Comparison of ENCODE assay signal across 8 mouse cellular contexts in the genomic region with DNA sequence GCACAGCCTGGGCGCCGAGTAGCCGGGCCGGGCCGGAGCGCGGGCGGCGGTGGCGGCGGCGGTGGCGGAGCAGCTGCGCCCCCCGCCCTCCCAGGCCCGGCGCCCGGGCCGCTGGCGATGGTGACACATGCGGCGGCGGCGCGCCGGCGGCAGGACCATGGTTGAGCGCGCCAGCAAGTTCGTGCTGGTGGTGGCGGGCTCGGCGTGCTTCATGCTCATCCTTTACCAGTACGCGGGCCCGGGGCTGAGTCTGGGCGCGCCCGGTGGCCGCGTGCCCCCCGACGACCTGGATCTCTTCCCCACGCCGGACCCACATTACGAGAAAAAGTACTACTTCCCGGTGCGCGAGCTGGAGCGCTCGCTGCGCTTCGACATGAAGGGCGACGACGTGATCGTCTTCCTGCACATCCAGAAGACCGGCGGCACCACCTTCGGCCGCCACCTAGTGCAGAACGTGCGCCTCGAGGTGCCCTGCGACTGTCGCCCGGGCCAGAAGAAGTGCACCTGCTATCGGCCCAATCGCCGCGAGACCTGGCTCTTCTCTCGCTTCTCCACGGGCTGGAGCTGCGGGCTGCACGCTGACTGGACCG. TPM values are rescaled to one million over a fixed set of nuclear protein-coding genes. Genes with fewer than 3 reads are reported as not detected.
A peak's percentile ranks its signal among the peaks of the same experiment; 100 is the strongest.
DNase-seq lines count a peak whose midpoint lies in the region; ATAC-seq and TF ChIP-seq lines count a peak whose summit lies in the region.

No protein-coding gene starts in this region.

- TF ChIP-seq POLR2A in brain, embryonic 14.5 days (IDR thresholded peaks at IDR 0.05; ENCODE audit: borderline replicate concordance, extremely low read depth, insufficient read depth, insufficient read length, poor library complexity, severe bottlenecking), result no peak

- H3K27me3 ChIP-seq in heart, embryonic 10.5 days (ENCODE audit: insufficient read depth, poor library complexity, severe bottlenecking), result peaks cover 8% of the 10 kb centered on the region; the same call in 1 of the 2 replicates
- H3K27me3 ChIP-seq in forebrain, embryonic 16.5 days (replicated peaks; ENCODE audit: control insufficient read depth, insufficient read depth, low read length), result no peaks in the 10 kb centered on the region
- no peaks in the 10 kb centered on the region for H3K27me3 ChIP-seq in intestine, embryonic 15.5 days (replicated peaks)
- H3K27me3 ChIP-seq in liver, embryonic 12.5 days (replicated peaks), result no peaks in the 10 kb centered on the region

- peak overlapping the region; percentile 90 for H3K27ac ChIP-seq in heart, embryonic 10.5 days
- peak overlapping the region; percentile 76 for H3K27ac ChIP-seq in forebrain, embryonic 16.5 days (ENCODE audit: low read length)
- peak overlapping the region; percentile 75 for H3K27ac ChIP-seq in intestine, embryonic 15.5 days
- H3K27ac ChIP-seq in liver, embryonic 12.5 days, result peak overlapping the region; percentile 86

- WGBS in heart, embryonic 10.5 days, result 3% methylated on average over 76 of the region's 76 CpGs
- WGBS in forebrain, embryonic 16.5 days, result under 1% methylated on average over 49 of the region's 76 CpGs
- WGBS in intestine, embryonic 15.5 days, result 0% methylated on average over 62 of the region's 76 CpGs
- under 1% methylated on average over 53 of the region's 76 CpGs for WGBS in liver, embryonic 12.5 days (ENCODE audit: insufficient replicate concordance)

- H3K9ac ChIP-seq in forebrain, embryonic 16.5 days (replicated peaks; ENCODE audit: low read depth, low read length), result peak overlapping the region; percentile 74
- H3K9ac ChIP-seq in intestine, embryonic 15.5 days, result peak overlapping the region; percentile 73
- H3K9ac ChIP-seq in liver, embryonic 12.5 days, result peak overlapping the region; percentile 96

- peak overlapping the region; percentile 85 for H3K4me3 ChIP-seq in heart, embryonic 10.5 days
- H3K4me3 ChIP-seq in forebrain, embryonic 16.5 days (replicated peaks; ENCODE audit: low read length), result peak overlapping the region; percentile 66
- peak overlapping the region; percentile 70 for H3K4me3 ChIP-seq in intestine, embryonic 15.5 days (replicated peaks)
- H3K4me3 ChIP-seq in liver, embryonic 12.5 days, result peak overlapping the region; percentile 91

- H3K4me1 ChIP-seq in heart, embryonic 10.5 days, result peaks cover 81% of the 10 kb centered on the region
- peaks cover 62% of the 10 kb centered on the region for H3K4me1 ChIP-seq in forebrain, embryonic 16.5 days (replicated peaks; ENCODE audit: control insufficient read depth, insufficient read depth, low read length)
- peaks cover 50% of the 10 kb centered on the region for H3K4me1 ChIP-seq in intestine, embryonic 15.5 days (replicated peaks)
- peaks cover 88% of the 10 kb centered on the region for H3K4me1 ChIP-seq in liver, embryonic 12.5 days

- H3K36me3 ChIP-seq in heart, embryonic 10.5 days, result peaks cover 16% of the 10 kb centered on the region
- H3K36me3 ChIP-seq in forebrain, embryonic 16.5 days (ENCODE audit: control insufficient read depth, insufficient read depth), result no peaks in the 10 kb centered on the region
- no peaks in the 10 kb centered on the region for H3K36me3 ChIP-seq in intestine, embryonic 15.5 days
- peaks cover 37% of the 10 kb centered on the region for H3K36me3 ChIP-seq in liver, embryonic 12.5 days

- DNase-seq in heart, embryonic 10.5 days (ENCODE audit: low spot score), result peak; percentile 81
- no peak for DNase-seq in heart, adult 9 months (ENCODE audit: low spot score in 2 of 2)
- DNase-seq in brain, embryonic 14.5 days (ENCODE audit: low read depth), result peak; percentile 75
- peak; percentile 69 for DNase-seq in naive thymus-derived CD4-positive, alpha-beta T cell, adult 2 months (ENCODE audit: low read depth)
- peak; percentile 54 to 65 for DNase-seq in thymus, adult 18-20 months

- TF ChIP-seq CTCF in brain, embryonic 14.5 days (IDR thresholded peaks at IDR 0.05; ENCODE audit: borderline replicate concordance, extremely low read depth, insufficient read depth, insufficient read length), result no peak

- peak overlapping the region; percentile 99 for H3K4me2 ChIP-seq in forebrain, embryonic 16.5 days (ENCODE audit: low read length)
- peak overlapping the region; percentile 90 for H3K4me2 ChIP-seq in intestine, embryonic 15.5 days (replicated peaks)
- H3K4me2 ChIP-seq in liver, embryonic 12.5 days, result peak overlapping the region; percentile 80

- no peaks in the 10 kb centered on the region for H3K9me3 ChIP-seq in heart, embryonic 10.5 days
- no peaks in the 10 kb centered on the region for H3K9me3 ChIP-seq in forebrain, embryonic 16.5 days (ENCODE audit: control insufficient read depth, low read length)
- H3K9me3 ChIP-seq in intestine, embryonic 15.5 days, result no peaks in the 10 kb centered on the region
- H3K9me3 ChIP-seq in liver, embryonic 12.5 days (replicated peaks), result no peaks in the 10 kb centered on the region

- no peak; the same call in 1 of the 2 replicates for ATAC-seq in forebrain, embryonic 16.5 days
- peak; percentile 37 for ATAC-seq in intestine, embryonic 15.5 days
- ATAC-seq in liver, embryonic 12.5 days, result no peak

RNA-seq across cellular contexts. Expression of a gene that starts 0.4 kb away (rescaled TPM):
- 3.5 and 5.7 TPM in 2 replicates for polyA plus RNA-seq in heart, embryonic 10.5 days (2016; fragmentation: Nextera tagmentation; extraction: Ambion mirVana)
- 94.1 and 123 TPM in 2 replicates for polyA plus RNA-seq in brain, embryonic 14.5 days (2012; rRNA removed)
- polyA plus RNA-seq in forebrain, embryonic 16.5 days (2015; fragmentation: Nextera tagmentation; extraction: Ambion mirVana), result 6.2 and 7.4 TPM in 2 replicates
- polyA plus RNA-seq in intestine, embryonic 15.5 days (2015; fragmentation: Nextera tagmentation; extraction: Ambion mirVana), result 10.6 TPM in 2 replicates
- polyA plus RNA-seq in liver, embryonic 12.5 days (2016; fragmentation: Nextera tagmentation; extraction: Ambion mirVana), result 21.9 and 23.6 TPM in 2 replicates

Comparison
In these comparisons a context has a peak if more than half of its experiments do, and no peak if none do; other contexts are left out.
1. DNase-seq: peak in heart, embryonic 10.5 days (single experiment), brain, embryonic 14.5 days (single experiment), naive thymus-derived CD4-positive, alpha-beta T cell, adult 2 months (single experiment) and thymus, adult 18-20 months (2 of 2); none in heart, adult 9 months (0 of 2).
2. Peak in every context shown above with its lines, with median percentiles within 50 percentile points of each other: H3K27ac ChIP-seq, H3K4me3 ChIP-seq, H3K4me2 ChIP-seq and H3K9ac ChIP-seq.